Mouse (Mus musculus): Measurements from ENCODE around the gene Colgalt1.
A peak's percentile ranks its signal among the peaks of the same experiment; 100 is the strongest.

Colgalt1 gene

DNA sequence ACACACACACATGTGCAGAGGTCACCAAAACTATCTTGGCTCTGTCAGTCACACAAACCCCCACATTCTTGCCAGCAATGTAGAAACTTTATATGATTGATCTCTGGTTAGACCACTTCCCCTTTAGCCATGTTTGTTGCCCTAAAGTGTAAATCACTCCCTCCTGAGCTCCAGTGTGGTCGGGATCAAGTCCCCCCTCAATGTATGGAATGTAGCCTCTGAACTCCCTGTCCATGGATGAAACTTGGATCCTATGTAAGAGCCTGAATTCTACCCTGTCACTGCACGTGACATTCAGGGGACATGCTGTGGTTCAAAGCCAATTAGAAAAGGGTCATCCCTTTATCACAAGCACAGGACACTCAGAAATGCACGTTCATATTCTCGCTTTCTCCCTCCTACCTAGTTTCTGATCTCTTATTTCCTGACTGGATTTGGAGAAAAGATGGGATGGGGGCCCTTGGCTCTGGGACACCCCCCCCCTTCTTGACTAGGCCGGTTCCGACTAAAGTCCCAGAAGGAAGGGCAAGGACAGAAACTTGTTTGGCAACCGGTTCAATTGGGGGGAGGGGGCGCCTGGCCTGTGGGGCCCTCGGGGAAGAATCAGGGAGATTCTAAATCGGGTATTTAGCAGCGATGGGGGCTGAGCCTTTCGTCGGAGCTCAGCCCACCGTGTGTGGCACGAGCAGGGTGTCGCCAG lies 17.7 kb downstream of the Colgalt1 start:
- DNase-seq (ENCODE audit: low read depth, low spot score): no peak

- DNase-seq (ENCODE audit: low read depth, low spot score): peak; percentile 79
Measured at GRCm38 (mm10) chr8:71629096-71629697, 18.4 kb downstream of the Colgalt1 start.

GRCm38 (mm10) chr8:71629781-71630212 lies 19.0 kb downstream of the Colgalt1 start:
- DNase-seq (ENCODE audit: low read depth, low spot score): no peak

DNA sequence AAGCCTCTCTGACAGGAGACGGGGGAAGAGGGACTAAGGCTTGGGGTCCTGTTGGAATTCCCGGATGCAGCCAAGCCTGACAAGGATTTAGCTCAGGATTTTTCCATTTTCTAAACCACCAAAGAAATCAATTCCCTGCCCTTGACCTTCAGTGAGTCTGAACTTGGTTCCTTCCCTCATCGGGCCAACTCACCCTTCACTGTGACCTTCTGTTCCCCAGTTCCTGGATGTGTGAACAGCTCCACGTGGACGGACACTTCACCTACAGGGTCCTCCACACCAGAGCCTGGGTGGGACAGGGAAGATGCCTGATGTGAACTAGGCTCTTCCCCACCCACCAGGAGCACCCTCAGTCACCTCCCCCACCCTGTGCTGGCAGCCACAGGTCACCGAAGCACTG lies 20.0 kb downstream of the Colgalt1 start:
- no peak for DNase-seq (ENCODE audit: low read depth, low spot score)

- no peak for DNase-seq (ENCODE audit: low read depth, low spot score)
Measured at GRCm38 (mm10) chr8:71631897-71632296, 21.1 kb downstream of the Colgalt1 start.

DNA sequence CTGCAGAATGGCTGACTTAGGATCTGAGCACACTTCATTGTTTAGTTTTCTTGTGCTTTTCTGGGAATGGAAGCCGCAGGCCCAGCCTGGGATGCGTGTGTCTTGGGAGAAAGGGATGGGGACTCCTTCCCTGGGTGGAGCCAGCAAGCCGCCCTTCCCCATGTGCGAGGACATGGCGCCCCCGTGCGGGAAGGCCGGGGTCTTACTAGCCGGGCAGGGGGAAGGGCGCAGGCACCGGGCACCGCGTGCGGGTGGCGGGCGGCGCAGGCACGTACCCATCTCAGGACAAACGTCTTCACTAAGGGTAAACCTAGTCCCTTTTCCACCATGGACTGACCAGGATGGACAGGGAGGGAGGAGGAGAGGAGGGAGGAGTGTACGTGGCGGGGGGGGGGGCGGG lies 22.4 kb downstream of the Colgalt1 start:
- DNase-seq (ENCODE audit: low read depth, low spot score): no peak

DNA sequence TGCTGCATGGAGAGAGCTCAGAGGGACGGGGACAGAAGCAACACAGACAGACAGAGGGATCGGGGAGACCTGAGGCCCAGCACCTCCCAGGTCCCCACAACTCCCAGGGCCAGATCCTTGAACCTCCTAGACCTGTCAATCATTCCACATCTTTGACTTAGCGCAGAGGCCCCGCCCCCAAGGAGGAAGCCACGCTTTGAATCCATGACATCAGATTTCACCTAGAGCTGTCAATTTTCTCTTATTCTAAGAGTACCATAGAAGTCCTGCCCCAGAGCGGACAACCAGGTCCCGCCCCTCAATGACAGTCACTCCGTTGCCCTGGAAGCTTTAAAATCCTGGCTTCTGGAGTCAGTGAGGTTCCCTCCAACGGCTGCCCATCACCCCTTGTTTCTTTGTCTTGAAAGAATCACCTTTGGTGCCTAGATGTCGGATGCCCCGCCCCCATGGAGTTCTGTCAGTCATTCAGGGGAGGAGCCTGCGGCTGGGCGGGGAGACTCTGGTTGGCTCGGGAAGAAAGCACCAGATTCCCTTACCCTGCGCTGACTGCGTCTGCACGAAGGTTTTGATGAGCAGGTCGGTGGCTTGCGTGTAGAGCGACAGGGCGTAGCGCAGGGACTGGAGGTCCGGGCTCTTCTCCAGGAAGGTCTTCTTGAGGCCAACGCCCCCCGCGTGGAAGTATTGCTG lies 23.3 kb downstream of the Colgalt1 start:
- DNase-seq (ENCODE audit: low read depth, low spot score): peak; percentile 28

DNA sequence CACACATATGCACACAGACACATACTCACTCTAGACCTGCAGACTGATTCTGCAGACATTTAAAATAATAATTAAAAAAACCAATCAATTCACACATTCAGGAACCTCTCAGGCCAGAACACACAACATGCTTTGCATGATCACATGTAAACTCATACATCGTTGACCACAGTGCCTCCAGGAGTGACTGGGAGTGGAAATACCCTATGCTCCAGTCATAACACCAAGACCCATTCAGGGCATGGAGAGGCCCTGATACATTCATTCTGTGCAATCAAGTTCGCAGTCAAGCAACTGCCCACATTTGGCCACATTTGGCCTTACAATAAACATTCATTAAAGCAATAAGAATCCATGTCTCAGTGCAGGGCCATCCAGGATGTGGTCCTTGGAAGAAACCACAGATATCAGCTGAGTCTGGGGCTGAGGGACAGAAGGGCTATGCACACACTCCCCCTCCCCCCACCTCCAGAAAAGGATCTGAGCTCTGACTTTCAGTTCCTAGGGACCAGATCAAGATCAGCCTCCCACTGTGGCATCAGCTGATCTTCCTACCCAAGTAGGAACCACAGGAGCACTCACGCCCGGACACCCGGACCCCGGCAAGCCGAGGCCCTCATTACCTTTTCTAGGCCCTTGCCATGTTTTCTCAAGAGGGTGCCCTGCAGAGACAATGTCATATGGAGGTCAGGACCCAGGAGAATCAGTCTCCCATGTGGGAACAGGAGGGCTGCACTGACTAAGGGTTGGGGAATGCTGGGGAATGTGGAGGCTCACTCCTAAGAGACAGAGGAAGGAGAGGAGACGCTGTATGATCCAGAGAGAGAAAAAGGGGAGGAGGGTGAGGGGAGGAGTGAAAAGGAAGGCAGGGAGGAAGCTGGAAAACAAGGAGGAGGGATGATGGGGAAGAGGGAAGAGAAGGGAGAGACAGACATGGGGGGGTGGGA lies 26.6 kb downstream of the Colgalt1 start:
- no peak for DNase-seq (ENCODE audit: low read depth, low spot score)

GRCm38 (mm10) chr8:71638321-71638720 lies 27.5 kb downstream of the Colgalt1 start:
- DNase-seq (ENCODE audit: low read depth, low spot score): no peak

GRCm38 (mm10) chr8:71639318-71639717 lies 28.5 kb downstream of the Colgalt1 start:
- no peak for DNase-seq (ENCODE audit: low read depth, low spot score)

DNA sequence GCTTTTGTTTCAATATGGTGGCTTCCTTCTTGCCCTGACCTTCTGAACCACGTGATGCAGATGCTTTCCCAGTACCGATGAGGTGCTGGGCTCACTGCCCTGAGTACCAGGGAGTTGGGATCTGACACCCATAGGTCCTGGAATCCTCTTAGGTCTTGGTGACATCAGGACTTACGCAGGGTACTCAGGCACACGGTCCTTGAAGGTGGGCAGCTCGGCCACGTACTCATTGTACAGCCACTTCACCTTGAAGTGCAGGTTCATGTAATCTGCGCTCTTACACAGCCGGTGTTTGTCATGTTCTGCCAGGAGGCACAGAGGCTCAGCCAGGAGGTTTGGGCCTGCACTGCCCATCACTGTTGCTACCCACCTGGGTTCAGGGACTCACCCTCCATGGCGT lies 34.7 kb downstream of the Colgalt1 start:
- no peak for DNase-seq (ENCODE audit: low read depth, low spot score)

GRCm38 (mm10) chr8:71654600-71654999 lies 43.8 kb downstream of the Colgalt1 start:
- DNase-seq (ENCODE audit: low read depth, low spot score): no peak

DNA sequence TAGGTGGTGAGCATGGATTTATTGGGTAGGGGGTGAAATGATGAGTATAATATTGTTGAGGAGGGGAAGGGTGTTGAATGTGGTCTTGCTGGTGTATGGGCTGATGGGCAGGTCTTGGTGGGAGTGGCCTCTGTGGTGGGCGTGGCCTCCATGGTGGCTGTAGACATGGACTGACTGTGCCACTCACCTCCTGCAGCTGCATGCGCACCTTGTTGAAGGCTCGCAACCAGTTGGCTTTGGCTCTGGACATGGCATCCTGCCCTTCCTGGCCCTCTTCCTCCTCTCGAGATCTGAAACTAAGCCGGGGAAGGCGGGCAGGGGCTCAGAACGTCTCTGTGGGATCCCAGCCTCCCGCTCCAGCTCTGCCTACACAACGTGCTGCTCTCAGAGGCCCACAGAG lies 47.0 kb downstream of the Colgalt1 start:
- no peak for DNase-seq (ENCODE audit: low read depth, low spot score)

DNA sequence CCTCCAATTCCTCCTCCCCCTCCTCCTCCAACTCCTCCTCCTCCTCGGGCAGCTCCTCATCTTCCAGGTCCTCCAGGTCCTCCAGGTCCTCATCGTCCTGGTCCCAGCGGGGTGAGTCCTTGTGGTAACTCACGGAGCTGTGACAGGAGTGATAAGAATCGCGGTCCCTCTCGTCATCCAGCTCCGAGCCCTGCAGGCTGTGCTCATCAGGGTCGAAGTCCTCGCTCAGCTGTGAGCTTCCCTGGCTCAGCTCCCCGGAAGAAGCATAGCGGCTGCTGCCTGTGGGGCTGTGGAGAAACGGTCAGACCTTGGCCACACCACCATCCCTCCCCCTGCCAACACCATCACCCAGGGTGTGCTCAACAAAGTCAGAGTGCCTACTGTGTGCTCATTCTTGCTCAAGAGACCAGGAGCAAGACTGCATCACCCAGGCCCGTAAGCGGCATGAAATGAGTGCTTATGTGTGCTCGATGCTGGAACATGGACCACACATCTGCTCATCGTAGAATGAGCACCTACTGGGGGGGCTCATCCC lies 47.8 kb downstream of the Colgalt1 start:
- no peak for DNase-seq (ENCODE audit: low read depth, low spot score)

- no peak for DNase-seq (ENCODE audit: low read depth, low spot score)
Measured at GRCm38 (mm10) chr8:71659751-71660150, 49.0 kb downstream of the Colgalt1 start.

DNA sequence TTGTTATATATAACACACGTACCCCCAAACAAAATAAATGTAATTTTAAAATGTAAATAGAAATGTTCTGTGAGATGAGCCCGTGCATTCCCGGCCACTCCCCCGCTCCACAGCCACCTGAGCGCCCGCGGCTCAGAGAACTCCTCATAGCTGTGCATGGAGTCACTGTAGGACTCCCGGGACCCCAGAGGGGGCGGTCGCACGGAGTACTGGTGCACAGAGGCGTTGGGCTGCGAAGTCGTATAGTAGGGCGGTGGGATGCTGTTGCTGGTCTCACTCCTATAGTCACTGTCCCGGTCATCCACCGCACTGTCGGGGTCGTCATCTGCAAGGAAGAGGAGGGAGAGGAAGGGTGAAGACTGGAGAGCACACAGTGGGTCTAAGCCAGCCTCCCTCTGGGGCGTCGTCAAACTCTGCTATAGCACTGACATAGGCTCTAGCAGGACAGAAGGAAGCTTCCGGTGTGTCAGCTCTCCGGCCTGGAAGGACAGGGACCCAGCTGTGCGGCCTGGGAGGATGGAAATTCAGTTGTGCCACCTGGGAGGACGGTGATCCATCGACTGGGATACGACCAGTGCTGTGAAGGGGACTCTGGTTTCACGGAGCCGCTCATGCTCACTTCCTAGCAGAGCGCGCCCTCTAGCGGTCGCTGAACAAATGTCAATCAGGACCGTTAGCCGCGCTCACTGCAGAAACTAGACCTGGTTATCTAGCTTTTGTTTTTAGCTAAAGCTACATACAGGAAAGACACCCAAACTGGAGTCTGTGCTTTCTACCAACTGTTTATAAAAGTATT lies 49.7 kb downstream of the Colgalt1 start:
- peak; percentile 64 for DNase-seq (ENCODE audit: low read depth, low spot score)

- no peak for DNase-seq (ENCODE audit: low read depth, low spot score)
Measured at GRCm38 (mm10) chr8:71665331-71666130, 54.7 kb downstream of the Colgalt1 start.

- no peak for DNase-seq (ENCODE audit: low read depth, low spot score)
Measured at GRCm38 (mm10) chr8:71666855-71667254, 56.1 kb downstream of the Colgalt1 start.

DNA sequence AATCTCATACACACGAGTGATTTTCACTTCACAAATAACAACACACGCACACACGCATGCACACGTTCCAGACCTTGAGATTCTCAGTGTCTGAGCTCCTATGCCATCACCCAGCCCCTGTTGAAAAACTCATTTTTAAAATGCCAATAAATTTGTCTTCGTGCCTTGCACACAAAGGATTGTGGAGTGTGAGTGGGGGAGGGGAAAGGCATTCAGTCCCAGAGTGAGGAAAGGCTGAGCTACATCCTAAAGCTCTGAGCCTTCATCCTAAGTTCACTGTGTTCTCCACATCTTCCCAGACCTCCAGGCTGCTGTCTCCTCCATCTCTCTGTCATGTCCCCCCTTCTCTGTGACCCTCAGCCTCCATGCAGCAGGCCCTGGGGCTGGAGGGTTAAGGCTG lies 56.5 kb downstream of the Colgalt1 start:
- DNase-seq (ENCODE audit: low read depth, low spot score): no peak
